10 mouse cellular contexts compared by ENCODE assay signal in genomic region chr10:75779206-75780174, GRCm38 (mm10). TPM values are rescaled to one million over a fixed set of nuclear protein-coding genes. Genes with fewer than 3 reads are reported as not detected.
DNase-seq lines count a peak whose midpoint lies in the region; ATAC-seq and TF ChIP-seq lines count a peak whose summit lies in the region.
"Had no signal": no experiment of that assay in that cellular context is flagged by ENCODE, and none has a peak within 500 bp of the region (broad histone marks: within the 10 kb centered on the region; RNA-seq: fewer than 3 reads in every experiment).

No protein-coding gene starts in this region.

- no peak for TF ChIP-seq CTCF in gastrocnemius, adult 2 months (IDR thresholded peaks at IDR 0.05)
- no peak for TF ChIP-seq CTCF in liver, embryonic 14.5 days (IDR thresholded peaks at IDR 0.05; ENCODE audit: low read depth)

- DNase-seq in gastrocnemius, adult 2 months = no peak
- DNase-seq in gastrocnemius, adult 18-20 months (ENCODE audit: low spot score) = no peak
- peak; percentile 79 for DNase-seq in A20 (ENCODE audit: low read depth, low spot score)
- DNase-seq in kidney, adult 18-20 months = peak; percentile 63
- no peak for DNase-seq in liver, embryonic 14.5 days (ENCODE audit: low read depth in 3 of 3, low spot score in 3 of 3)
- no peak for DNase-seq in left cerebral cortex, postnatal 4 days
- DNase-seq in neural tube, embryonic 10.5 days (ENCODE audit: extremely low spot score, low spot score) = no peak
- DNase-seq: B cell, adult 2 months had no signal

- H3K9me3 ChIP-seq in liver, embryonic 14.5 days (ENCODE audit: control insufficient read depth, low read length) = no peaks in the 10 kb centered on the region
- no peaks in the 10 kb centered on the region for H3K9me3 ChIP-seq in forebrain, embryonic 16.5 days (ENCODE audit: control insufficient read depth, low read length)

- ATAC-seq in liver, embryonic 14.5 days (ENCODE audit: insufficient read depth) = no peak
- no peak for ATAC-seq in forebrain, embryonic 16.5 days

- H3K4me2 ChIP-seq in liver, embryonic 14.5 days (ENCODE audit: low read depth) = peak overlapping the region; percentile 49; the same call in 1 of the 2 replicates
- no peak overlapping the region for H3K4me2 ChIP-seq in forebrain, embryonic 16.5 days (ENCODE audit: low read length)

- peak overlapping the region; percentile 81 for H3K4me3 ChIP-seq in gastrocnemius, adult 2 months
- no peak overlapping the region for H3K4me3 ChIP-seq in liver, embryonic 14.5 days (ENCODE audit: insufficient read depth in 1 of 2, low read depth in 2 of 2, low read length in 2 of 2)
- H3K4me3 ChIP-seq in forebrain, embryonic 16.5 days (replicated peaks; ENCODE audit: low read length) = no peak overlapping the region

- H3K27me3 ChIP-seq in liver, embryonic 14.5 days (ENCODE audit: control insufficient read depth, insufficient read depth, low read length) = peaks cover 25% of the 10 kb centered on the region
- peaks cover 18% of the 10 kb centered on the region for H3K27me3 ChIP-seq in forebrain, embryonic 16.5 days (replicated peaks; ENCODE audit: control insufficient read depth, insufficient read depth, low read length)

- H3K9ac ChIP-seq in liver, embryonic 14.5 days (replicated peaks) = no peak overlapping the region
- H3K9ac ChIP-seq in forebrain, embryonic 16.5 days (replicated peaks; ENCODE audit: low read depth, low read length) = no peak overlapping the region

- no peak for TF ChIP-seq EP300 in liver, embryonic 14.5 days (IDR thresholded peaks at IDR 0.05; ENCODE audit: low read depth)

- no peaks in the 10 kb centered on the region for H3K36me3 ChIP-seq in liver, embryonic 14.5 days (replicated peaks; ENCODE audit: control insufficient read depth, insufficient read depth, low read depth)
- H3K36me3 ChIP-seq in forebrain, embryonic 16.5 days (ENCODE audit: control insufficient read depth, insufficient read depth) = no peaks in the 10 kb centered on the region

- 29% methylated on average over 15 of the region's 15 CpGs for WGBS in liver, embryonic 14.5 days (ENCODE audit: insufficient replicate concordance)
- WGBS in forebrain, embryonic 16.5 days = 39% methylated on average over 15 of the region's 15 CpGs

- peaks cover 0 to 2% of the 10 kb centered on the region in 2 experiments; a peak in 1 of 4 replicates for H3K4me1 ChIP-seq in liver, embryonic 14.5 days (replicated peaks; ENCODE audit: control insufficient read depth in 2 of 2, insufficient read depth in 2 of 2, low read length in 1 of 2)
- H3K4me1 ChIP-seq in forebrain, embryonic 16.5 days (replicated peaks; ENCODE audit: control insufficient read depth, insufficient read depth, low read length) = peaks cover 9% of the 10 kb centered on the region

- no peak overlapping the region for H3K27ac ChIP-seq in gastrocnemius, adult 2 months
- H3K27ac ChIP-seq in liver, embryonic 14.5 days = no peak overlapping the region
- H3K27ac ChIP-seq in forebrain, embryonic 16.5 days (ENCODE audit: low read length) = no peak overlapping the region

- intact Hi-C loops in gastrocnemius, adult 2 months (cut with DNase I) = no loop called here
- intact Hi-C loops in left cerebral cortex, postnatal 4 days (cut with DNase I) = loop anchor here (10.0 kb wide), 1 partner anchor 55 kb away; the partner anchor contains the start of gene Gstt2

RNA-seq across cellular contexts. Expression of gene Gm20441, which starts 1.3 kb away (rescaled TPM):
- not detected for total RNA-seq in gastrocnemius, adult 2 months (2021)
- not detected for total RNA-seq in gastrocnemius, adult 18-20 months (2021)
- 0.04 TPM in 1 of 2 replicates, not detected in the other for polyA plus RNA-seq in liver, embryonic 14.5 days (2012; rRNA removed)
- not detected in 2 replicates for polyA plus RNA-seq in liver, embryonic 14.5 days (2014; fragmentation: Nextera tagmentation; extraction: Ambion mirVana)
- not detected for total RNA-seq in left cerebral cortex, postnatal 4 days (2021)
- polyA plus RNA-seq in forebrain, embryonic 16.5 days (2015; fragmentation: Nextera tagmentation; extraction: Ambion mirVana) = not detected in 2 replicates
- total RNA-seq: adrenal gland, adult 18-20 months had no signal

RNA-seq across cellular contexts. Expression of gene Gstt3, which starts 1.7 kb away (rescaled TPM):
- total RNA-seq in gastrocnemius, adult 2 months (2021) = 1 to 10 TPM; 2.6 to 3.2 TPM
- 1 to 10 TPM; 1.8 to 2.5 TPM for total RNA-seq in gastrocnemius, adult 18-20 months (2021)
- polyA plus RNA-seq in liver, embryonic 14.5 days (2012; rRNA removed) = 5.3 and 5.5 TPM in 2 replicates
- 9.4 and 12.0 TPM in 2 replicates for polyA plus RNA-seq in liver, embryonic 14.5 days (2014; fragmentation: Nextera tagmentation; extraction: Ambion mirVana)
- total RNA-seq in left cerebral cortex, postnatal 4 days (2021) = under 1 TPM; 0.60 to 0.70 TPM
- polyA plus RNA-seq in forebrain, embryonic 16.5 days (2015; fragmentation: Nextera tagmentation; extraction: Ambion mirVana) = 0.77 and 1.2 TPM in 2 replicates

RNA-seq across cellular contexts. Expression of gene Ddt, which starts 6.3 kb away (rescaled TPM):
- 10 to 100 TPM; 32.5 to 55.0 TPM for total RNA-seq in gastrocnemius, adult 2 months (2021)
- 10 to 100 TPM; 30.6 to 38.3 TPM for total RNA-seq in gastrocnemius, adult 18-20 months (2021)
- polyA plus RNA-seq in liver, embryonic 14.5 days (2012; rRNA removed) = 116 and 138 TPM in 2 replicates
- polyA plus RNA-seq in liver, embryonic 14.5 days (2014; fragmentation: Nextera tagmentation; extraction: Ambion mirVana) = 169 and 176 TPM in 2 replicates
- total RNA-seq in left cerebral cortex, postnatal 4 days (2021) = 10 to 100 TPM; 34.0 to 36.1 TPM
- 55.9 and 57.0 TPM in 2 replicates for polyA plus RNA-seq in forebrain, embryonic 16.5 days (2015; fragmentation: Nextera tagmentation; extraction: Ambion mirVana)

RNA-seq across cellular contexts. Expression of gene Cabin1, which starts 15.3 kb away (rescaled TPM):
- total RNA-seq in gastrocnemius, adult 2 months (2021) = 10 to 100 TPM in 1 of 2 experiments, 1 to 10 TPM in 1; 8.4 to 11.0 TPM
- total RNA-seq in gastrocnemius, adult 18-20 months (2021) = 1 to 10 TPM; 7.7 to 8.0 TPM
- polyA plus RNA-seq in liver, embryonic 14.5 days (2012; rRNA removed) = 11.2 and 11.3 TPM in 2 replicates
- 12.0 and 13.7 TPM in 2 replicates for polyA plus RNA-seq in liver, embryonic 14.5 days (2014; fragmentation: Nextera tagmentation; extraction: Ambion mirVana)
- total RNA-seq in left cerebral cortex, postnatal 4 days (2021) = 100 to 1,000 TPM in 1 of 2 experiments, 10 to 100 TPM in 1; 93.1 to 101 TPM
- 33.2 and 41.1 TPM in 2 replicates for polyA plus RNA-seq in forebrain, embryonic 16.5 days (2015; fragmentation: Nextera tagmentation; extraction: Ambion mirVana)

RNA-seq across cellular contexts. Expression of gene Gstt1, which starts 18.9 kb away (rescaled TPM):
- total RNA-seq in gastrocnemius, adult 2 months (2021) = 1 to 10 TPM; 4.5 to 5.7 TPM
- 1 to 10 TPM; 6.0 to 8.0 TPM for total RNA-seq in gastrocnemius, adult 18-20 months (2021)
- polyA plus RNA-seq in liver, embryonic 14.5 days (2012; rRNA removed) = 71.5 and 90.6 TPM in 2 replicates
- 68.8 and 75.7 TPM in 2 replicates for polyA plus RNA-seq in liver, embryonic 14.5 days (2014; fragmentation: Nextera tagmentation; extraction: Ambion mirVana)
- total RNA-seq in left cerebral cortex, postnatal 4 days (2021) = 1 to 10 TPM; 6.6 to 9.4 TPM
- polyA plus RNA-seq in forebrain, embryonic 16.5 days (2015; fragmentation: Nextera tagmentation; extraction: Ambion mirVana) = 10.5 and 15.2 TPM in 2 replicates

Comparison
In these comparisons a context has a peak if more than half of its experiments do, and no peak if none do; other contexts are left out.
1. DNase-seq: peak in A20 (single experiment) and kidney, adult 18-20 months (single experiment); none in gastrocnemius, adult 2 months (single experiment), gastrocnemius, adult 18-20 months (single experiment), liver, embryonic 14.5 days (0 of 3), left cerebral cortex, postnatal 4 days (single experiment) and neural tube, embryonic 10.5 days (single experiment).